Mouse (Mus musculus): ENCODE results near the gene Opa3.

The Opa3 gene

GRCm38 (mm10) chr7:19227883-19228792 lies at the start of gene Opa3:
Gene Opa3 (plus strand): TSS chr7:19228334.
- in situ Hi-C loops (cut with MboI; ENCODE audit: low pct_unique_long_range_greater_than_20kb in 1 of 2, low sequenced_read_pairs in 2 of 2, unreplicated experiment in 1 of 2) = no loop called here

GRCm38 (mm10) chr7:19178443-19179092 lies 49.6 kb upstream of the Opa3 start:
- in situ Hi-C loops (cut with MboI; ENCODE audit: low pct_unique_long_range_greater_than_20kb in 1 of 2, low sequenced_read_pairs in 2 of 2, unreplicated experiment in 1 of 2) = no loop called here

- in situ Hi-C loops (cut with MboI; ENCODE audit: low pct_unique_long_range_greater_than_20kb in 1 of 2, low sequenced_read_pairs in 2 of 2, unreplicated experiment in 1 of 2) = no loop called here
Measured at GRCm38 (mm10) chr7:19179173-19179572, 49.0 kb upstream of the Opa3 start.

GRCm38 (mm10) chr7:19179936-19180335 lies 48.2 kb upstream of the Opa3 start:
- in situ Hi-C loops (cut with MboI; ENCODE audit: low pct_unique_long_range_greater_than_20kb in 1 of 2, low sequenced_read_pairs in 2 of 2, unreplicated experiment in 1 of 2) = loop anchor here in 1 of 2 experiments (5.0 kb wide), 1 partner anchor 37 kb away; no protein-coding TSS in a partner anchor

GRCm38 (mm10) chr7:19180862-19181429 lies 47.2 kb upstream of the Opa3 start:
- in situ Hi-C loops (cut with MboI; ENCODE audit: low pct_unique_long_range_greater_than_20kb in 1 of 2, low sequenced_read_pairs in 2 of 2, unreplicated experiment in 1 of 2) = loop anchor here in 1 of 2 experiments (5.0 kb wide), 1 partner anchor 36 kb away; no protein-coding TSS in a partner anchor

- in situ Hi-C loops (cut with MboI; ENCODE audit: low pct_unique_long_range_greater_than_20kb in 1 of 2, low sequenced_read_pairs in 2 of 2, unreplicated experiment in 1 of 2) = loop anchor here in 1 of 2 experiments (5.0 kb wide), 1 partner anchor 33 kb away; no protein-coding TSS in a partner anchor
Measured at GRCm38 (mm10) chr7:19184250-19184649, 43.9 kb upstream of the Opa3 start.

GRCm38 (mm10) chr7:19184758-19185157 lies 43.4 kb upstream of the Opa3 start:
- in situ Hi-C loops (cut with MboI; ENCODE audit: low pct_unique_long_range_greater_than_20kb in 1 of 2, low sequenced_read_pairs in 2 of 2, unreplicated experiment in 1 of 2) = loop anchor here in 1 of 2 experiments (5.0 kb wide), 1 partner anchor 33 kb away; no protein-coding TSS in a partner anchor

- in situ Hi-C loops (cut with MboI; ENCODE audit: low pct_unique_long_range_greater_than_20kb in 1 of 2, low sequenced_read_pairs in 2 of 2, unreplicated experiment in 1 of 2) = loop anchor here in 1 of 2 experiments (5.0 kb wide), 1 partner anchor 83 kb away; no protein-coding TSS in a partner anchor
Measured at GRCm38 (mm10) chr7:19194676-19195075, 33.5 kb upstream of the Opa3 start.

GRCm38 (mm10) chr7:19196676-19197075 lies 31.5 kb upstream of the Opa3 start:
- in situ Hi-C loops (cut with MboI; ENCODE audit: low pct_unique_long_range_greater_than_20kb in 1 of 2, low sequenced_read_pairs in 2 of 2, unreplicated experiment in 1 of 2) = loop anchor here in 1 of 2 experiments (5.0 kb wide), 1 partner anchor 81 kb away; no protein-coding TSS in a partner anchor

- in situ Hi-C loops (cut with MboI; ENCODE audit: low pct_unique_long_range_greater_than_20kb in 1 of 2, low sequenced_read_pairs in 2 of 2, unreplicated experiment in 1 of 2) = loop anchor here in 1 of 2 experiments (5.0 kb wide), 1 partner anchor 79 kb away; no protein-coding TSS in a partner anchor
Measured at GRCm38 (mm10) chr7:19197985-19198384, 30.1 kb upstream of the Opa3 start.

- in situ Hi-C loops (cut with MboI; ENCODE audit: low pct_unique_long_range_greater_than_20kb in 1 of 2, low sequenced_read_pairs in 2 of 2, unreplicated experiment in 1 of 2) = no loop called here
Measured at GRCm38 (mm10) chr7:19201660-19202059, 26.5 kb upstream of the Opa3 start.

GRCm38 (mm10) chr7:19202065-19202850 lies 25.9 kb upstream of the Opa3 start:
- in situ Hi-C loops (cut with MboI; ENCODE audit: low pct_unique_long_range_greater_than_20kb in 1 of 2, low sequenced_read_pairs in 2 of 2, unreplicated experiment in 1 of 2) = no loop called here

GRCm38 (mm10) chr7:19208201-19208910 lies 19.8 kb upstream of the Opa3 start:
- in situ Hi-C loops (cut with MboI; ENCODE audit: low pct_unique_long_range_greater_than_20kb in 1 of 2, low sequenced_read_pairs in 2 of 2, unreplicated experiment in 1 of 2) = no loop called here

GRCm38 (mm10) chr7:19208944-19209472 lies 19.1 kb upstream of the Opa3 start:
- in situ Hi-C loops (cut with MboI; ENCODE audit: low pct_unique_long_range_greater_than_20kb in 1 of 2, low sequenced_read_pairs in 2 of 2, unreplicated experiment in 1 of 2) = no loop called here

- in situ Hi-C loops (cut with MboI; ENCODE audit: low pct_unique_long_range_greater_than_20kb in 1 of 2, low sequenced_read_pairs in 2 of 2, unreplicated experiment in 1 of 2) = no loop called here
Measured at GRCm38 (mm10) chr7:19209494-19209893, 18.6 kb upstream of the Opa3 start.

GRCm38 (mm10) chr7:19210010-19210409 lies 18.1 kb upstream of the Opa3 start:
- in situ Hi-C loops (cut with MboI; ENCODE audit: low pct_unique_long_range_greater_than_20kb in 1 of 2, low sequenced_read_pairs in 2 of 2, unreplicated experiment in 1 of 2) = loop anchor here in 1 of 2 experiments (10.0 kb wide), 1 partner anchor 65 kb away; the partner anchor contains the start of gene Vasp

GRCm38 (mm10) chr7:19211041-19211675 lies 17.0 kb upstream of the Opa3 start:
- in situ Hi-C loops (cut with MboI; ENCODE audit: low pct_unique_long_range_greater_than_20kb in 1 of 2, low sequenced_read_pairs in 2 of 2, unreplicated experiment in 1 of 2) = loop anchor here in 1 of 2 experiments (10.0 kb wide), 1 partner anchor 64 kb away; the partner anchor contains the start of gene Vasp

All from mouse embryonic stem cell (cell line).